Mouse (Mus musculus) limb, embryonic 14.5 days (tissue): ENCODE results near the gene Banf2. TPM values are rescaled to one million over a fixed set of nuclear protein-coding genes. Genes with fewer than 3 reads are reported as not detected.

Experiments
- ATAC-seq: fragments of 200-750 bp; cut with Nextera tagmentation; 2 replicates; pipeline ENCODE4 v1.8.0; 2017; ENCODE audit warnings: low read depth, moderate number of reproducible peaks, moderate TSS enrichment; ENCODE audit not compliant: low FRiP score
- DNase-seq: peaks from one replicate; pipeline ENCODE4 v3.0.0-alpha.2; 2015; ENCODE audit warnings: low spot score
- H3K27ac ChIP-seq: fragments of 300-500 bp; sonication (generic); replicated peaks from 2 replicates; pipeline ENCODE4 v1.5.1; 2014; ENCODE audit warnings: low read depth, mild to moderate bottlenecking, low read length, moderate library complexity, mixed read lengths
- H3K27me3 ChIP-seq: fragments of 300-500 bp; sonication (generic); 2 replicates; pipeline ENCODE4 v1.6.1; 2014; ENCODE audit warnings: low read length, mixed read lengths; ENCODE audit not compliant: control insufficient read depth, insufficient read depth
- H3K36me3 ChIP-seq: fragments of 300-500 bp; sonication (generic); 2 replicates; pipeline ENCODE4 v1.6.1; 2014; ENCODE audit warnings: mild to moderate bottlenecking, low read length, moderate library complexity, mixed read lengths; ENCODE audit not compliant: control insufficient read depth, insufficient read depth
- H3K4me1 ChIP-seq: fragments of 300-500 bp; sonication (generic); 2 replicates; pipeline ENCODE4 v1.6.1; 2014; ENCODE audit warnings: antibody characterized with exemption, low read length, mixed read lengths; ENCODE audit not compliant: control insufficient read depth, insufficient read depth
- H3K4me2 ChIP-seq: fragments of 300-500 bp; sonication (generic); replicated peaks from 2 replicates; pipeline ENCODE4 v1.6.1; 2014; ENCODE audit warnings: low read depth, mild to moderate bottlenecking, low read length, moderate library complexity; ENCODE audit not compliant: severe bottlenecking
- H3K4me3 ChIP-seq: fragments of 300-500 bp; sonication (generic); replicated peaks from 2 replicates; pipeline ENCODE4 v1.5.1; 2014; ENCODE audit warnings: low read length
- H3K9ac ChIP-seq: fragments of 300-500 bp; sonication (generic); 2 replicates; pipeline ENCODE4 v1.6.1; 2014; ENCODE audit warnings: mild to moderate bottlenecking, low read depth, low read length, moderate library complexity; ENCODE audit not compliant: severe bottlenecking
- H3K9me3 ChIP-seq: fragments of 300-500 bp; sonication (generic); 2 replicates; pipeline ENCODE4 v1.6.1; 2016; ENCODE audit warnings: low read length; ENCODE audit not compliant: control insufficient read depth
- POLR2A ChIP-seq: fragments of 200-500 bp; IDR thresholded peaks from 2 replicates; pipeline ENCODE4 v1.8.0; 2012; ENCODE audit warnings: inconsistent platforms, mild to moderate bottlenecking, moderate library complexity, borderline replicate concordance; ENCODE audit not compliant: insufficient read depth, insufficient read length; ENCODE audit errors: extremely low read depth
- WGBS: fragments of 180-500 bp; shearing (Covaris S2); extraction: QIAGEN DNeasy Blood & Tissue Kit; methylation state at CpG from one replicate; pipeline ENCODE4 v1.1.7; 2014; 5-methylcytosine and 5-hydroxymethylcytosine counted together
- polyA plus RNA-seq, 2 experiments: library from polyadenylated mRNA; depleted of rRNA in 1 of 2; stranded (reverse) in 1 of 2; unstranded in 1 of 2; fragments of >200 nt; fragmentation: Nextera tagmentation in 1 of 2; extraction: Ambion mirVana in 1 of 2; gene quantifications; 2 replicates each; pipeline versions ENCODE4 v1.2.1 to v1.2.3; 2012 to 2014

Gene Banf2
- polyA plus RNA-seq, 2 experiments: not detected

- WGBS: 87% methylated on average over 6 of the region's 6 CpGs
- TF ChIP-seq POLR2A: no peak
- H3K4me2 ChIP-seq: no peak overlapping the region
- no peak for DNase-seq
- no peaks in the 10 kb centered on the region for H3K27me3 ChIP-seq
- H3K4me3 ChIP-seq: no peak overlapping the region
- H3K9ac ChIP-seq: no peak overlapping the region
- H3K9me3 ChIP-seq: no peaks in the 10 kb centered on the region
- H3K4me1 ChIP-seq: no peaks in the 10 kb centered on the region
- H3K36me3 ChIP-seq: no peaks in the 10 kb centered on the region
- no peak overlapping the region for H3K27ac ChIP-seq
- no peak for ATAC-seq
Observed at GRCm38 (mm10) chr2:144050861-144051260, 18.0 kb downstream of the Banf2 start.

GRCm38 (mm10) chr2:144052410-144053065, 19.7 kb downstream of the Banf2 start:
- Histone ChIP-seq H3K9ac (no peak overlapping the region), H3K27me3 (no peaks in the 10 kb centered on the region), H3K4me1 (no peaks in the 10 kb centered on the region), H3K27ac (no peak overlapping the region), H3K4me3 (no peak overlapping the region), H3K36me3 (no peaks in the 10 kb centered on the region), H3K9me3 (no peaks in the 10 kb centered on the region), H3K4me2 (no peak overlapping the region)
- WGBS: 76% methylated on average over 8 of the region's 8 CpGs
- no peak for ATAC-seq
- TF ChIP-seq POLR2A: no peak
- DNase-seq: peak; percentile 31

- Histone ChIP-seq H3K27ac (no peak overlapping the region), H3K27me3 (no peaks in the 10 kb centered on the region), H3K4me3 (no peak overlapping the region), H3K36me3 (no peaks in the 10 kb centered on the region), H3K4me2 (no peak overlapping the region), H3K9ac (no peak overlapping the region), H3K9me3 (no peaks in the 10 kb centered on the region), H3K4me1 (no peaks in the 10 kb centered on the region)
- DNase-seq: no peak
- no peak for ATAC-seq
- no peak for TF ChIP-seq POLR2A
- 77% methylated on average over 2 of the region's 2 CpGs for WGBS
Observed at GRCm38 (mm10) chr2:144057735-144058134, 24.9 kb downstream of the Banf2 start.

GRCm38 (mm10) chr2:144061701-144062100, 28.8 kb downstream of the Banf2 start:
- 66% methylated on average over 6 of the region's 6 CpGs for WGBS
- no peak for TF ChIP-seq POLR2A
- no peak for ATAC-seq
- no peaks in the 10 kb centered on the region for H3K4me1 ChIP-seq
- no peak for DNase-seq
- no peak overlapping the region for H3K4me2 ChIP-seq
- no peak overlapping the region for H3K9ac ChIP-seq
- H3K4me3 ChIP-seq: no peak overlapping the region
- H3K9me3 ChIP-seq: no peaks in the 10 kb centered on the region
- no peak overlapping the region for H3K27ac ChIP-seq
- H3K27me3 ChIP-seq: no peaks in the 10 kb centered on the region
- no peaks in the 10 kb centered on the region for H3K36me3 ChIP-seq

GRCm38 (mm10) chr2:144065499-144065898, 32.6 kb downstream of the Banf2 start:
- TF ChIP-seq POLR2A: no peak
- WGBS: 90% methylated on average over 2 of the region's 2 CpGs

More at GRCm38 (mm10) chr2:144065499-144065898, 32.6 kb downstream of the Banf2 start:
- Histone ChIP-seq H3K4me1 (peaks cover 3% of the 10 kb centered on the region; the same call in 1 of the 2 replicates), H3K36me3 (no peaks in the 10 kb centered on the region), H3K9ac (no peak overlapping the region), H3K4me3 (no peak overlapping the region), H3K27me3 (no peaks in the 10 kb centered on the region), H3K27ac (no peak overlapping the region), H3K4me2 (no peak overlapping the region), H3K9me3 (no peaks in the 10 kb centered on the region)
- no peak for DNase-seq
- no peak for ATAC-seq
